Mouse (Mus musculus) stomach, embryonic 16.5 days (tissue): ENCODE measurements at regions not wholly inside any gene's neighbourhood (a gene's known extent, or its start where the extent isn't known, plus 50 kb on each side); places are given as distances from the start of the nearest gene placed in this dataset.

Source experiments
- ATAC-seq: fragments of 200-750 bp; cut with Nextera tagmentation; 2 replicates; pipeline ENCODE4 v1.8.0; 2017; ENCODE audit warnings: moderate number of reproducible peaks, moderate TSS enrichment; ENCODE audit not compliant: insufficient read depth, low FRiP score
- H3K27ac ChIP-seq: fragments of 300-500 bp; sonication (generic); 2 replicates; pipeline ENCODE4 v1.5.1; 2014; ENCODE audit warnings: low read length
- H3K27me3 ChIP-seq: fragments of 300-500 bp; sonication (generic); 2 replicates; pipeline ENCODE4 v1.6.1; 2014; ENCODE audit warnings: low read length, control low read depth, mixed read lengths; ENCODE audit not compliant: control insufficient read depth, insufficient read depth
- H3K36me3 ChIP-seq: fragments of 300-500 bp; sonication (generic); 2 replicates; pipeline ENCODE4 v1.6.1; 2014; ENCODE audit warnings: low read length; ENCODE audit not compliant: control insufficient read depth, insufficient read depth
- H3K4me1 ChIP-seq: fragments of 300-500 bp; sonication (generic); 2 replicates; pipeline ENCODE4 v1.6.1; 2014; ENCODE audit warnings: low read length, control low read depth, mixed read lengths; ENCODE audit not compliant: control insufficient read depth, insufficient read depth
- H3K4me2 ChIP-seq: fragments of 300-500 bp; sonication (generic); 2 replicates; pipeline ENCODE4 v1.6.1; 2014; ENCODE audit warnings: low read depth, low read length, mixed read lengths
- H3K4me3 ChIP-seq: fragments of 300-500 bp; sonication (generic); replicated peaks from 2 replicates; pipeline ENCODE4 v1.5.1; 2014; ENCODE audit warnings: mild to moderate bottlenecking, low read length
- H3K9ac ChIP-seq: fragments of 300-500 bp; sonication (generic); 2 replicates; pipeline ENCODE4 v1.6.1; 2014; ENCODE audit warnings: low read length
- H3K9me3 ChIP-seq: fragments of 300-500 bp; sonication (generic); replicated peaks from 2 replicates; pipeline ENCODE4 v1.6.1; 2016; ENCODE audit warnings: low read length, control low read depth; ENCODE audit not compliant: control insufficient read depth
- WGBS: fragments of 180-500 bp; shearing (Covaris S2); extraction: QIAGEN DNeasy Blood & Tissue Kit; methylation state at CpG from one replicate; pipeline ENCODE4 v1.1.7; 2014; 5-methylcytosine and 5-hydroxymethylcytosine counted together

DNA sequence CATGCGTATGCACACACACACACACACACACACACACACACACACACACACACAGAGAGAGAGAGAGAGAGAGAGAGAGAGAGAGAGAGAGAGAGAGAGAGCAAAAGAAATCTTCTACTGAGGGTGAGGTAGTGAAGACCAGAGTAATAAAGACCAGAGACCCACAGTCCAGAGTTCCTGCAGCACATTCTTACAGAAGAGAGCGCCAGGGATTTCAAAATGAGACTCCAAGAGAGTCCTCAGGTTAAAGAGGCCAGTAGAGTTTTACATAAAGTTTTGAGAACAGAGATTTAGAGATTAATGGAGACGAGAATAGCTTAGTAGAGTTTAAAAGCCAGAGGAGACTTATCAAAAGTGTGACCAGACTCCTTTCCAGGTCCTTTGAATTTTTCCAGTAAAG lies 324.6 kb upstream of the Slc24a2 start:
- no peaks in the 10 kb centered on the region for H3K4me1 ChIP-seq
- no peaks in the 10 kb centered on the region for H3K9me3 ChIP-seq
- no peaks in the 10 kb centered on the region for H3K36me3 ChIP-seq
- no peak for ATAC-seq
- 61% methylated on average over 3 of the region's 3 CpGs for whole genome bisulfite sequencing
- H3K27ac ChIP-seq = no peak overlapping the region
- no peaks in the 10 kb centered on the region for H3K27me3 ChIP-seq
- no peak overlapping the region for H3K4me3 ChIP-seq
- no peak overlapping the region for H3K4me2 ChIP-seq
- no peak overlapping the region for H3K9ac ChIP-seq
